Mouse (Mus musculus) liver, embryonic 14.5 days (tissue): ENCODE data around the gene Pnmal2. TPM values are rescaled to one million over a fixed set of nuclear protein-coding genes. Genes with fewer than 3 reads are reported as not detected.
A peak's percentile ranks its signal among the peaks of the same experiment; 100 is the strongest.

Experiments
- ATAC-seq: fragments of 200-750 bp; cut with Nextera tagmentation; 2 replicates; pipeline ENCODE4 v1.8.0; 2017; ENCODE audit warnings: moderate number of reproducible peaks, mild to moderate bottlenecking, moderate library complexity; ENCODE audit not compliant: insufficient read depth
- DNase-seq, 3 experiments: peaks; one replicate each; pipeline ENCODE4 v3.0.0-alpha.2; 2012 to 2013; ENCODE audit warnings: low read depth in 3 of 3, low spot score in 3 of 3
- H3K27ac ChIP-seq: fragments of 300-500 bp; sonication (generic); 2 replicates; pipeline ENCODE4 v1.5.1; 2014; ENCODE audit warnings: moderate library complexity, mild to moderate bottlenecking, control low read depth, inconsistent platforms
- H3K27me3 ChIP-seq: fragments of 300-500 bp; sonication (generic); 2 replicates; pipeline ENCODE4 v1.6.1; 2014; ENCODE audit warnings: mild to moderate bottlenecking, low read length, moderate library complexity; ENCODE audit not compliant: control insufficient read depth, insufficient read depth
- H3K36me3 ChIP-seq: fragments of 300-500 bp; sonication (generic); replicated peaks from 2 replicates; pipeline ENCODE4 v1.6.1; 2014; ENCODE audit warnings: low read depth; ENCODE audit not compliant: control insufficient read depth, insufficient read depth
- H3K4me1 ChIP-seq, 2 experiments: fragments of 200-500 bp in 1 of 2; fragments of 300-500 bp in 1 of 2; sonication (generic) in 1 of 2; replicated peaks; 2 replicates each; pipeline ENCODE4 v1.6.1; 2012 to 2014; ENCODE audit warnings: antibody characterized with exemption in 1 of 2, inconsistent platforms in 1 of 2, low read length in 1 of 2; ENCODE audit not compliant: control insufficient read depth in 2 of 2, insufficient read depth in 2 of 2
- H3K4me2 ChIP-seq: fragments of 300-500 bp; sonication (generic); 2 replicates; pipeline ENCODE4 v1.6.1; 2014; ENCODE audit warnings: low read depth, mild to moderate bottlenecking, control low read depth, moderate library complexity
- H3K4me3 ChIP-seq, 2 experiments: fragments of 200-500 bp in 1 of 2; fragments of 300-500 bp in 1 of 2; sonication (generic) in 1 of 2; 2 replicates each; pipeline ENCODE4 v1.5.1; 2012 to 2014; ENCODE audit warnings: low read depth in 2 of 2, low read length in 2 of 2, mild to moderate bottlenecking in 2 of 2, control low read depth in 1 of 2, inconsistent platforms in 1 of 2, moderate library complexity in 1 of 2; ENCODE audit not compliant: insufficient read depth in 1 of 2
- H3K9ac ChIP-seq: fragments of 300-500 bp; sonication (generic); replicated peaks from 2 replicates; pipeline ENCODE4 v1.6.1; 2014; ENCODE audit warnings: mild to moderate bottlenecking, control low read depth, moderate library complexity
- H3K9me3 ChIP-seq: fragments of 300-500 bp; sonication (generic); 2 replicates; pipeline ENCODE4 v1.6.1; 2016; ENCODE audit warnings: low read length, mixed read lengths; ENCODE audit not compliant: control insufficient read depth
- CTCF ChIP-seq: IDR thresholded peaks from 2 replicates; pipeline ENCODE4 v1.5.1; 2016; ENCODE audit warnings: antibody characterized with exemption, low read depth, control low read depth
- EP300 ChIP-seq: IDR thresholded peaks from 2 replicates; pipeline ENCODE4 v1.6.1; 2016; ENCODE audit warnings: antibody characterized with exemption, low read depth
- WGBS: fragments of 180-500 bp; shearing (Covaris S2); extraction: QIAGEN DNeasy Blood & Tissue Kit; methylation state at CpG from one replicate; pipeline ENCODE4 v1.1.7; 2014; ENCODE audit not compliant: insufficient replicate concordance; 5-methylcytosine and 5-hydroxymethylcytosine counted together
- polyA plus RNA-seq, 2 experiments: library from polyadenylated mRNA; depleted of rRNA in 1 of 2; stranded (reverse) in 1 of 2; unstranded in 1 of 2; fragments of >200 nt; fragmentation: Nextera tagmentation in 1 of 2; extraction: Ambion mirVana in 1 of 2; gene quantifications; 2 replicates each; pipeline versions ENCODE4 v1.2.1 to v1.2.3; 2012 to 2014

Pnmal2 gene
- polyA plus RNA-seq, 2 experiments: 0.04 to 0.08 TPM

DNA sequence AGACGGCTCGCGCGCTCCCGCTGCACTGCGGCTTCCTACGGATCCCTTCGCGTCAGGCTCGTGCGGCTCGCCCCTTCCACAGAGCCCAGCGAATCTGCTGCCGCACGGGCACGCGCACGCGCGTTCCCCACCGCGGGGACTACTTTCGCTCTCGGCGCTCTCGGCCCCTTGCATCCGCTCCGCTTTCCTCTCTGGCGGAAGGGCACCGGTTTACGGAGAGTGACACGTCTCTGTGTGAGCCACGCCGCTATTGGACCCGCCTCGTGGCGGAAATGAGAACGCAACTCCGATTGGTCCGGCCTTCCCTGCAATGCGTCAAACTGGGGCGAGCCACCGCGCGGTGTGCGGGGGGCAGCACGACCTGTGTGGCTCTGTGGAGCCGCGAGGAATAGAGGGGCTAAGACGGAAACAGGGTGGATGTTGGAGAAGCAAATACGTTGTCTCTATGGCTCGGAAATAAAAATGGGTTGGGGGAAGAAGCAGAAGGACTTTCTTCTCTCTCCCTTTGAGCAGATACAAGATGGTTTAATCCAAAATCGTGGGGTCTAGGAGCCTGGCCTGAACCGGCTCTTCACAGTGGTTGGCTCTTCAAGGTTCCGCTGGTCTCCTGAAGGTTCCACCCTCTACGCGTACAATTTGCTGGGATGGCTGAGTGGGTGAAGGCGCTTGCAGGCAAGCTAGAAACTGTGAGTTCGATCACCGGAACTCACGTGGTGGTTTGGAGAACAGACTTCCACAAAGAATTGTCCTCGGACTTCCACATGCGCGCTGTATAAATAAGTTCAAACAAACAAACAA is 20.2 kb upstream of the Pnmal2 start, which contains the start of gene Calm3:
Gene Calm3, minus strand, starts transcription at position 78 of the 798 bp plus-strand sequence.
- Histone ChIP-seq H3K36me3 (peaks cover 4% of the 10 kb centered on the region; the same call in 1 of the 2 replicates), H3K9me3 (no peaks in the 10 kb centered on the region), H3K9ac (peak within 1 kb of the TSS; percentile 97), H3K4me2 (peak within 1 kb of the TSS; percentile 68), H3K27me3 (no peaks in the 10 kb centered on the region), H3K27ac (peak within 1 kb of the TSS; percentile 79), H3K4me3 (peak within 1 kb of the TSS; percentile 84 to 92), H3K4me1 (peaks cover 16 to 32% of the 10 kb centered on the region in 2 experiments)
- ATAC-seq (peak; percentile 89), DNase-seq (peak; percentile 99 to 100 (median 99))
- WGBS: 2% methylated on average over 64 of the region's 64 CpGs
- TF ChIP-seq EP300: peak; percentile 70
- TF ChIP-seq CTCF: peak; percentile 42

GRCm38 (mm10) chr7:16928341-16928740 is 16.1 kb upstream of the Pnmal2 start:
- no peak overlapping the region for H3K4me3 ChIP-seq
- no peak overlapping the region for H3K27ac ChIP-seq
- H3K9ac ChIP-seq: no peak overlapping the region
- DNase-seq (no peak), ATAC-seq (no peak)
- no peak overlapping the region for H3K4me2 ChIP-seq
- no peaks in the 10 kb centered on the region for H3K9me3 ChIP-seq
- no peaks in the 10 kb centered on the region for H3K27me3 ChIP-seq
- WGBS: 32% methylated on average over 2 of the region's 2 CpGs
- no peaks in the 10 kb centered on the region for H3K36me3 ChIP-seq
- H3K4me1 ChIP-seq: peaks cover 2 to 5% of the 10 kb centered on the region in 2 experiments; a peak in 3 of 4 replicates
- no peak for TF ChIP-seq EP300

- no peak overlapping the region for H3K27ac ChIP-seq
- 5% methylated on average over 1 of the region's 1 CpGs for WGBS
- H3K4me3 ChIP-seq: no peak overlapping the region
- H3K9me3 ChIP-seq: no peaks in the 10 kb centered on the region
- no peak overlapping the region for H3K4me2 ChIP-seq
- H3K4me1 ChIP-seq: no peaks in the 10 kb centered on the region
- H3K36me3 ChIP-seq: no peaks in the 10 kb centered on the region
- no peak for DNase-seq
- H3K9ac ChIP-seq: no peak overlapping the region
- no peak for TF ChIP-seq EP300
- TF ChIP-seq CTCF: peak; percentile 83
- ATAC-seq: no peak
- no peaks in the 10 kb centered on the region for H3K27me3 ChIP-seq
These were observed 13.6 kb upstream of the Pnmal2 start for GRCm38 (mm10) chr7:16930850-16931249.

GRCm38 (mm10) chr7:16931968-16932627 is 12.4 kb upstream of the Pnmal2 start:
- Histone ChIP-seq H3K9me3 (no peaks in the 10 kb centered on the region), H3K27ac (no peak overlapping the region), H3K9ac (no peak overlapping the region), H3K27me3 (no peaks in the 10 kb centered on the region), H3K4me1 (no peaks in the 10 kb centered on the region), H3K36me3 (no peaks in the 10 kb centered on the region), H3K4me2 (no peak overlapping the region), H3K4me3 (no peak overlapping the region)
- ATAC-seq: peak; percentile 54; the same call in 1 of the 2 replicates
- TF ChIP-seq EP300 (no peak), CTCF (peak; percentile 92)
- 16% methylated on average over 14 of the region's 14 CpGs for WGBS
- DNase-seq: peak; percentile 56 to 73 (median 63)
